Mouse (Mus musculus) hindbrain, embryonic 16.5 days (tissue): ENCODE measurements around the gene Pdhb. TPM values are rescaled to one million over a fixed set of nuclear protein-coding genes. Genes with fewer than 3 reads are reported as not detected.

Experiments used
- ATAC-seq: fragments of 200-750 bp; cut with Nextera tagmentation; 2 replicates; pipeline ENCODE4 v1.8.0; 2017; ENCODE audit warnings: moderate TSS enrichment, moderate library complexity
- H3K27ac ChIP-seq: fragments of 300-500 bp; sonication (generic); 2 replicates; pipeline ENCODE4 v1.5.1; 2014; ENCODE audit warnings: low read depth, mild to moderate bottlenecking, control low read depth, low read length, moderate library complexity
- H3K27me3 ChIP-seq: fragments of 300-500 bp; sonication (generic); replicated peaks from 2 replicates; pipeline ENCODE4 v1.6.1; 2014; ENCODE audit warnings: low read length; ENCODE audit not compliant: control insufficient read depth, insufficient read depth
- H3K36me3 ChIP-seq: fragments of 300-500 bp; sonication (generic); 2 replicates; pipeline ENCODE4 v1.6.1; 2014; ENCODE audit warnings: mild to moderate bottlenecking, low read length, moderate library complexity, mixed read lengths; ENCODE audit not compliant: control insufficient read depth, insufficient read depth
- H3K4me1 ChIP-seq: fragments of 300-500 bp; sonication (generic); 2 replicates; pipeline ENCODE4 v1.6.1; 2014; ENCODE audit warnings: low read depth, low read length; ENCODE audit not compliant: control insufficient read depth, insufficient read depth
- H3K4me2 ChIP-seq: fragments of 300-500 bp; sonication (generic); 2 replicates; pipeline ENCODE4 v1.6.1; 2014; ENCODE audit warnings: mild to moderate bottlenecking, low read length, control low read depth, moderate library complexity
- H3K4me3 ChIP-seq: fragments of 300-500 bp; sonication (generic); 2 replicates; pipeline ENCODE4 v1.5.1; 2014; ENCODE audit warnings: mild to moderate bottlenecking, low read length, control low read depth, moderate library complexity
- H3K9ac ChIP-seq: fragments of 300-500 bp; sonication (generic); 2 replicates; pipeline ENCODE4 v1.6.1; 2014; ENCODE audit warnings: low read depth, mild to moderate bottlenecking, control low read depth, low read length, moderate library complexity
- H3K9me3 ChIP-seq: fragments of 300-500 bp; sonication (generic); 2 replicates; pipeline ENCODE4 v1.6.1; 2014; ENCODE audit warnings: mild to moderate bottlenecking, low read length, moderate library complexity; ENCODE audit not compliant: control insufficient read depth
- WGBS: fragments of 180-500 bp; shearing (Covaris S2); extraction: QIAGEN DNeasy Blood & Tissue Kit; methylation state at CpG from one replicate; pipeline ENCODE4 v1.1.7; 2014; 5-methylcytosine and 5-hydroxymethylcytosine counted together
- polyA plus RNA-seq: library from polyadenylated mRNA; unstranded; fragments of >200 nt; fragmentation: Nextera tagmentation; extraction: Ambion mirVana; gene quantifications from 2 replicates; pipeline ENCODE4 v1.2.1, GENCODE M21; 2015

Pdhb gene
- polyA plus RNA-seq, 1 experiment from 2014 or later: 298 TPM

DNA sequence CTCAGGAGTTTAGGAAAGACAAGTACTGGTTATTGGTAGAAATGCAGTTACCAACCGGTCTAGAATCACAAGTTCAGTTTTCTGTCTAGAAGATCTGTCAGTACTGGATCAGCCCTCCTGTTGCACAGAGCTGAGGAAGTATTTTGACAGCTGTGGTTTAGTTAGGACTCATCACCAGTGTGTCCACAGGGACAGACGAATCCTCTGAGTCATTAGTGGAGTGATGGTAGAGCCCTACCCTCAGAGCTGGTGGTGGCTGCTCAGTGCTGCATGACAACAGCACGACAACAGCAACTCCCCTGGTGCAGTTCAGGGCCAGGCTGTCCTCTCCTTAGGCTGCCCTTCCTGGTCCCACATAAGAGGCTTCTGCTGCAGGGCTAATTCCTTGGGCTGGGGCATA, 18.8 kb downstream of the Pdhb start:
- peaks cover 18% of the 10 kb centered on the region for H3K36me3 ChIP-seq
- H3K27ac ChIP-seq: no peak overlapping the region
- H3K4me3 ChIP-seq: no peak overlapping the region

GRCm38 (mm10) chr14:8151757-8152156, 21.1 kb downstream of the Pdhb start:
- ATAC-seq: no peak
- peaks cover 18% of the 10 kb centered on the region for H3K36me3 ChIP-seq
- 97% methylated on average over 5 of the region's 5 CpGs for WGBS

More for the DNA sequence above, 18.8 kb downstream of the Pdhb start:
- Histone ChIP-seq H3K9ac (no peak overlapping the region), H3K4me1 (no peaks in the 10 kb centered on the region), H3K27me3 (no peaks in the 10 kb centered on the region), H3K4me2 (no peak overlapping the region), H3K9me3 (no peaks in the 10 kb centered on the region)
- ATAC-seq: no peak
- 88% methylated on average over 3 of the region's 3 CpGs for WGBS

DNA sequence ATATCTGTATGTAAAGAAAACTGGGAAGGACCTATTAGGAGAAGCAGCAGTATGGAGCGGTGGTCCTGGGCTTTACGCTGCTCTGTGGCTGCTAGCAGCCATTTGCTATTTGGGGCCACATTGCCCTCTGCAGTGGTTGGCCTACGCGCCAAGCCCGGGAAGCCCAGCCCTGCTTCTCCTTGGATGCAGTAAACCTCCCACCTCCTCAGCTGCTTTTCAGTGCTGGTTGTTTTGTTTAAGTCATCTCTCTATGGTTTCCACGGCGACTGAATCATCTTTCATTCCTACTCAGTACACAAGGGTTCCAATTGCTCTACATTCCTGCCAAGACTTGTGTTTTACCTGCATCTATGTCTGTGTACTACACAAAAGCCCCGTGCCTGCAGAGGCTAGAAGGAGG, 24.0 kb downstream of the Pdhb start:
- Histone ChIP-seq H3K4me3 (no peak overlapping the region), H3K27ac (no peak overlapping the region), H3K9ac (no peak overlapping the region), H3K4me2 (no peak overlapping the region), H3K27me3 (no peaks in the 10 kb centered on the region), H3K9me3 (no peaks in the 10 kb centered on the region), H3K36me3 (peaks cover 31% of the 10 kb centered on the region), H3K4me1 (no peaks in the 10 kb centered on the region)
- 71% methylated on average over 8 of the region's 8 CpGs for WGBS
- 0 out of 2 replicates have a peak, but pooled peaks have one; percentile 30 for ATAC-seq

More at GRCm38 (mm10) chr14:8151757-8152156, 21.1 kb downstream of the Pdhb start:
- Histone ChIP-seq H3K9ac (no peak overlapping the region), H3K4me2 (no peak overlapping the region), H3K27ac (no peak overlapping the region), H3K4me3 (no peak overlapping the region), H3K4me1 (no peaks in the 10 kb centered on the region), H3K27me3 (no peaks in the 10 kb centered on the region), H3K9me3 (no peaks in the 10 kb centered on the region)

GRCm38 (mm10) chr14:8146611-8147223, 26.1 kb downstream of the Pdhb start:
- H3K27ac ChIP-seq: no peak overlapping the region
- H3K4me1 ChIP-seq: no peaks in the 10 kb centered on the region
- H3K27me3 ChIP-seq: no peaks in the 10 kb centered on the region
- H3K36me3 ChIP-seq: peaks cover 27% of the 10 kb centered on the region
- no peak overlapping the region for H3K4me2 ChIP-seq
- no peak overlapping the region for H3K4me3 ChIP-seq
- H3K9ac ChIP-seq: no peak overlapping the region
- no peaks in the 10 kb centered on the region for H3K9me3 ChIP-seq
- 87% methylated on average over 11 of the region's 11 CpGs for WGBS
- no peak for ATAC-seq

GRCm38 (mm10) chr14:8145594-8146558, 26.9 kb downstream of the Pdhb start:
- H3K27me3 ChIP-seq: no peaks in the 10 kb centered on the region
- H3K27ac ChIP-seq: no peak overlapping the region
- no peak for ATAC-seq
- no peak overlapping the region for H3K4me2 ChIP-seq
- H3K4me3 ChIP-seq: no peak overlapping the region
- no peak overlapping the region for H3K9ac ChIP-seq
- H3K4me1 ChIP-seq: no peaks in the 10 kb centered on the region
- H3K36me3 ChIP-seq: peaks cover 31% of the 10 kb centered on the region
- H3K9me3 ChIP-seq: no peaks in the 10 kb centered on the region
- 88% methylated on average over 13 of the region's 13 CpGs for WGBS

DNA sequence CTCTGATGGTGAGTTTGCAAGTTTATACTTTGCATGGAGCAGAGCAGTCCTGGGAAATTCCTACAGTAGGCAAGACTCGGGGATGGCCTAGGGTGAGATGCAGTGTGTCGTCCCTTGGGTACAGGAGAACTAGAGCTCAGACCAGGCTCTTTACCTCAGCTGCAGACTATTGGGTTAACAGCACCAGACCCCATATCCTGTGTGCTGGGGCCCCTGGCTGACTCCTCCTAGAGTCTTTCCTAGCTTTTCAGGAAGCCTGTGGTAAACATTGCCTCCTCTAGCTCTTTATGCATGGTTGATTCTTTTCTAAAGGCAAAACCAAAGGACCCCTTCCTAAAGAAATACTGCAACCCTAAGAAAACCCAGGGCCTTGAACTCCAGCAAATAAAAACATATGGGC, 31.7 kb downstream of the Pdhb start:
- Histone ChIP-seq H3K36me3 (peaks cover 20% of the 10 kb centered on the region), H3K4me3 (no peak overlapping the region), H3K27me3 (no peaks in the 10 kb centered on the region), H3K9ac (no peak overlapping the region), H3K9me3 (no peaks in the 10 kb centered on the region), H3K27ac (no peak overlapping the region), H3K4me2 (no peak overlapping the region), H3K4me1 (no peaks in the 10 kb centered on the region)
- ATAC-seq: no peak
- 68% methylated on average over 2 of the region's 2 CpGs for WGBS

DNA sequence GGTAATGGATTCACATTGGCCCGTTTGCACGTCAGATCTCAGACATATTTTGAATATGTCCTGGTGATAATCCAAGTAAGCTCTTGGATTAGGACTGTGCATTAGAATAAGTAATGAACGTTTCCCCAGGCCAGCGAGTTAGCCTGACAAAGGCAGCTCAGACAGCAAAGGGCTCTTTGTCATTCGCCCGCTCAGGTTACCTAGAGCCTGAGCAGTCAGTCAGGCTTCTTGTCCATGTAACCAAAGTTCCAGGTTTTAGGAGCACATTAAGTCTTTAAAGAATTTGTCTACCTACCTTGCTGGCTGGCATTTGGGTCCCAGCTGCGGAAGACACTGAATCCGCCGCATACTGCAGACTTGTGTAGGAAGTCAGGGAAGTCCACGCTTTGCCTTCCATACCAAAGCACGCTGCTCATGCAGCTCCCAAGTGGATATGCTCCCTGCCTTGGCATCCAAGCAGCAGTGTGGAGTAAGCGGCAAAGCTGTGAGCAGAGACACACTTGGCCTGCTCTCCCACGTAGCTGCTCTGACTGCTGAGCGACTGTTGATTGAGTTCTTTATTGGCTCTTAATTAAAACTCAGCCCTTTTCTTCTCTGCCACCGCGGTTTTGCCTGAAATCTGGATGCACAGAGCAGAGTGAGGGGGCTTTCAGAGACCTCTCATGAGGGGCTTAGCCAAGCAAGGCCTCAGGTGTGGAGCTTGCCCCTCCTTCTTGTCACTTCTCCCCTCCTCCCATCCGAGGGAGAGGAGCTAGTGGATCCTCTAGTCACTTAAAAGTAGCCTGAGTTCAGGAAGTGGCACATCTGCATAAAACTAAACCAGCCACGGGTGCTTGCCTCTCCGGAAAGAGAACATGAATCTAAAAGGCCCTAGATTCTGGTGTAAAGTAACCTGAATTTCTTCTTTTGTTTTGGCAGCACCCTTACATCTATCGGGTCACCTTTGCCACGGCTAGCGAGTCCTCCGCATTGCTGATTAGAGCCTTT, 32.8 kb downstream of the Pdhb start:
- Histone ChIP-seq H3K27me3 (no peaks in the 10 kb centered on the region), H3K4me3 (no peak overlapping the region), H3K27ac (no peak overlapping the region; the same call in 1 of the 2 replicates), H3K9ac (no peak overlapping the region), H3K4me1 (no peaks in the 10 kb centered on the region), H3K36me3 (peaks cover 18% of the 10 kb centered on the region), H3K9me3 (no peaks in the 10 kb centered on the region), H3K4me2 (no peak overlapping the region)
- peak; percentile 69; the same call in 1 of the 2 replicates for ATAC-seq
- WGBS: 50% methylated on average over 23 of the region's 23 CpGs

GRCm38 (mm10) chr14:8135130-8135529, 37.7 kb downstream of the Pdhb start:
- WGBS: 50% methylated on average over 3 of the region's 3 CpGs
- Histone ChIP-seq H3K9me3 (no peaks in the 10 kb centered on the region), H3K27ac (no peak overlapping the region), H3K27me3 (no peaks in the 10 kb centered on the region), H3K4me3 (no peak overlapping the region), H3K4me2 (no peak overlapping the region), H3K4me1 (no peaks in the 10 kb centered on the region; the same call in 1 of the 2 replicates), H3K36me3 (0 out of 2 replicates have a peak, but pooled peaks cover 9% of the 10 kb centered on the region), H3K9ac (no peak overlapping the region)
- peak; percentile 77 for ATAC-seq
